Mouse (Mus musculus) limb, embryonic 15.5 days (tissue): ENCODE measurements around the gene Slc35a2. TPM values are rescaled to one million over a fixed set of nuclear protein-coding genes. Genes with fewer than 3 reads are reported as not detected.

ENCODE experiments used
- ATAC-seq: fragments of 200-750 bp; cut with Nextera tagmentation; 2 replicates; pipeline ENCODE4 v1.8.0; 2017; ENCODE audit warnings: low read depth, moderate TSS enrichment; ENCODE audit not compliant: insufficient number of reproducible peaks, low FRiP score, low TSS enrichment
- H3K27ac ChIP-seq: fragments of 300-500 bp; sonication (generic); 2 replicates; pipeline ENCODE4 v1.5.1; 2015; ENCODE audit warnings: moderate library complexity, mild to moderate bottlenecking, inconsistent platforms
- H3K27me3 ChIP-seq: fragments of 300-500 bp; sonication (generic); 2 replicates; pipeline ENCODE4 v1.6.1; 2015; ENCODE audit warnings: inconsistent platforms
- H3K36me3 ChIP-seq: fragments of 300-500 bp; sonication (generic); 2 replicates; pipeline ENCODE4 v1.6.1; 2015; ENCODE audit warnings: inconsistent platforms
- H3K4me1 ChIP-seq: fragments of 300-500 bp; sonication (generic); 2 replicates; pipeline ENCODE4 v1.6.1; 2015; ENCODE audit warnings: inconsistent platforms
- H3K4me2 ChIP-seq: fragments of 300-500 bp; sonication (generic); 2 replicates; pipeline ENCODE4 v1.6.1; 2015; ENCODE audit warnings: mild to moderate bottlenecking, inconsistent platforms
- H3K4me3 ChIP-seq: fragments of 300-500 bp; sonication (generic); 2 replicates; pipeline ENCODE4 v1.5.1; 2015; ENCODE audit warnings: mild to moderate bottlenecking, inconsistent platforms
- H3K9ac ChIP-seq: fragments of 300-500 bp; sonication (generic); 2 replicates; pipeline ENCODE4 v1.6.1; 2015; ENCODE audit warnings: inconsistent platforms
- H3K9me3 ChIP-seq: fragments of 300-500 bp; sonication (generic); 2 replicates; pipeline ENCODE4 v1.6.1; 2016; ENCODE audit warnings: inconsistent platforms
- whole genome bisulfite sequencing: fragments of 180-500 bp; shearing (Covaris S2); methylation state at CpG from one replicate; pipeline ENCODE4 v1.1.7; 2015; 5-methylcytosine and 5-hydroxymethylcytosine counted together
- polyA plus RNA-seq: library from polyadenylated mRNA; unstranded; fragments of >200 nt; fragmentation: Nextera tagmentation; extraction: Ambion mirVana; gene quantifications from 2 replicates; pipeline ENCODE4 v1.2.1, GENCODE M21; 2015

Slc35a2 gene
- 64.5 and 70.0 TPM in 2 replicates for polyA plus RNA-seq

DNA sequence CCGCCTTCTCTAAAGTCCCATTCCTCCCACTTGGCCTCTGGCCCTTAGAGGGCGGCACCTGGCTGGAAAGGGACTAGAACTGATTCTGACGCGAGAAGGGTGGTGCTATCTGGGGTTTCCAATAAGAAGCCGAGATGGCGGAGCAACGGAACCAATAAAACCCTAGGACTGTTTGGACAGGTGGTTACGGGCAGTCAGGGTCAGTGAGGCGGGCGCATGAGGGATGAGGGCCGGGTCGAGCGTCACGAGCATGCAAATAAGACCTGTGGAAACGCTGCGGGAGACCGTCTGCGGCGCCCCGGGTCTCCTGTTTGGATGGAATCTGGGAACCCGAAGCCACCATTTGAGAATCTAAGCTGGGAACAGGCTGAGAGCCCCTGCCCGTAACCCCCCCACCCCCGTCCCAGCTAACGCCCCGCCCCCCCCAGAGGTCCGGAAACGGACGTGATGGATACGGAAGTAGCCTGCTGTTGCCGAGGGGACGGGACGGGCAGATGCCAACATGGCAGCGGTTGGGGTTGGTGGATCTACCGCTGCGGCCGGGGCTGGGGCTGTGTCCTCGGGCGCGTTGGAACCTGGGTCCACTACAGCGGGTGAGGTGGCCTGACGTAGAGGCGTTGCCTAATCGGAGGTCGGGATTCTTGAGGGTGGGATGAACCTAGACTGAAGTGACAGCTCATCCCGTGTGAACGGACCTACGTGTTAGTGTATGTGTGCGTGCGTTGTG lies at the start of gene Slc35a2:
Gene Slc35a2 (plus strand): TSS at position 188 of the 727 bp plus-strand sequence.
- H3K27me3 ChIP-seq, result no peaks in the 10 kb centered on the region
- WGBS, result 19% methylated on average over 49 of the region's 49 CpGs
- H3K4me1 ChIP-seq, result peaks cover 3% of the 10 kb centered on the region; the same call in 1 of the 2 replicates
- H3K4me3 ChIP-seq, result peak within 1 kb of the TSS; percentile 57
- peak within 1 kb of the TSS; percentile 47 for H3K4me2 ChIP-seq
- ATAC-seq, result peak; percentile 90
- H3K27ac ChIP-seq, result peak within 1 kb of the TSS; percentile 89
- H3K9ac ChIP-seq, result 0 out of 2 replicates have a peak within 1 kb of the TSS, but pooled peaks have one; percentile 20
- peaks cover 6% of the 10 kb centered on the region; the same call in 1 of the 2 replicates for H3K36me3 ChIP-seq
- H3K9me3 ChIP-seq, result no peaks in the 10 kb centered on the region

DNA sequence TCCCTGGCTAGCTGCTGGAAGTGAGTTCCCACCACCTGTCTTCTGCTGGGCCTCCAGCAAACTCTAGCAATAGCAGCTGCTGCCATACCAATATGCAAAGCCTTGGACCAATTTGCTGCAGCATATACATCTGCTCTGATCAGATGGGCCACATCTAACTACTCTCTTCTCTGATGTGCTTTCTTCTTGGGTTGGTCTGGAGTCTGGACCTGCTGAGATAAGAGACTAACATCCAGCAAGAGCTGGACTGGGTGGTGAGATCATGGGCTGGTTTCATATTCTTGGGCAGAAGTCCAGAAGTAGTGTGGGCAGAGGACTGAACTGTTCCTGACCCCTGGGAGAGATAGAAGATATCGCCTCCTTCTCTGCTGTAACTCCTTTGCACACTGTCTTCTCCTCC lies 46.7 kb upstream of the Slc35a2 start:
- WGBS, result 87% methylated on average over 1 of the region's 1 CpGs

DNA sequence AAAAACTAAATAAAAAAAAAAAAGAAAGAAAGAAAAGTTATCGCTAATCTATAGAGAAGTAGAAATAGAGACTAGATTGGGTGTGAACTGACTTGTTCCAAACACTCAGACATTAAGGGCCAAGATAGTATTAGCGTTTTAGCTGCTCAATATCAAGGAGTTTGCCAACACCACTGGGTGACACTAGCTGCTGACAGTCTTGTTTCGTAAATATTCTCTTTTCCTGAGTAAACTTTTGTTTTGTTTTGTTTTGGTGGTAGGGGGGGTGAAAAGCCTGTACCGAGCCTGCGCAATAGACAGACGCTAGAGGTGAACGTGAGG lies 43.0 kb upstream of the Slc35a2 start:
- no peaks in the 10 kb centered on the region for H3K4me1 ChIP-seq
- no peak overlapping the region for H3K9ac ChIP-seq
- peak overlapping the region; percentile 68 for H3K4me3 ChIP-seq
- H3K4me2 ChIP-seq, result peak overlapping the region; percentile 42
- no peak for ATAC-seq
- 19% methylated on average over 7 of the region's 7 CpGs for WGBS
- H3K9me3 ChIP-seq, result no peaks in the 10 kb centered on the region
- no peaks in the 10 kb centered on the region for H3K36me3 ChIP-seq
- no peaks in the 10 kb centered on the region for H3K27me3 ChIP-seq
- H3K27ac ChIP-seq, result peak overlapping the region; percentile 63; the same call in 1 of the 2 replicates

More for the DNA sequence above, 46.7 kb upstream of the Slc35a2 start:
- Histone ChIP-seq H3K36me3 (no peaks in the 10 kb centered on the region), H3K9ac (no peak overlapping the region), H3K4me1 (no peaks in the 10 kb centered on the region), H3K9me3 (no peaks in the 10 kb centered on the region), H3K27ac (no peak overlapping the region), H3K4me2 (no peak overlapping the region), H3K4me3 (no peak overlapping the region), H3K27me3 (no peaks in the 10 kb centered on the region)
- ATAC-seq, result no peak

DNA sequence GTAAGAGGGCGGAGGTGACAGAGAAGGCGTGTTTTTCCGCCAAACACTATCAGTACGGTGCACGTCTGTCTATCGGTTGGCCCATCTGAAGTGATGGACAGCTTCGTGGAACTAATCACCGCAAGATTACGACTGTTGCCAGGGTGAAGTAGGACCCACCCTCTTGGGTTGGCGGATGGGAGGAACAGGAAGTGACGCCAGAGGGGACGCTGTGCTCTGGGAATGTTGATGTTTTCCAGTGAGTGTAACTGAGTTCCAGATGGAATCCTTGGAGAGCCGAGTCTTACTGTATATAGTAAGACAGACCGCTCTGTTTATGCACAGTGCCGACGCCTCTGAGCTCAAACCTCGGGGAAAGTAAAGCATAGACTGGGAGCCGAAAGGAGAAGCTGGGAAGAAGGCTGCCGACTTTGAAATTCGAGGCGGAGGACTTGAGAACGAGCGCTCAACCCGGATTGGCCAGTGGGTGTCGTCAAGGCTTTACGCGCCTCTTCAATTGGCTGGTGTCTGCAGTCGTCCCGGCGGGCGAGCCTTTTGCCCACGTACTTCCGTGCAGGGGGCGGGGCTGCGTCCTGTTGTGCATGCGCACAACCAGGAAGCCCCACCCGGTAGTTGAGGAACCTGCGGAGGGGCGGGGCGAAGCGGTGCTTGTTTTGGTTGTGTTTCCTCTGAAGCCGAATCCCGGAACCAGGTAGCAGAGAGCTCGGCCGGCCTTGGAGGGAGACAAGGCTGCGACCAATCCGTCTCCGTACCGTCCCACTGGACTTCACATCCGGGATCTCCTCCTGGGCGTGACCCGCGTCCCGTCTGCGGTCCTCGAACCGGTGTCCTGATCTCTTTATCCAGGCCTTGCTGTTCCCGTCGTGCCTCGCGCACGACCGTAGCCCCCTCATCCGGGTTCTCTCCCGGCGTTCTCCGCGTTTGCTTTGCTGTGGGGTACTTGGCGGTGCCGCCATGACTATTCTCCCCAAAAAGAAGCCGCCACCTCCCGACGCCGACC lies 42.4 kb upstream of the Slc35a2 start, which contains the start of gene Otud5:
Gene Otud5 (plus strand): TSS at position 202 of the 1,000 bp plus-strand sequence.
- H3K4me1 ChIP-seq, result no peaks in the 10 kb centered on the region
- no peaks in the 10 kb centered on the region for H3K9me3 ChIP-seq
- no peaks in the 10 kb centered on the region for H3K27me3 ChIP-seq
- peak within 1 kb of the TSS; percentile 68 for H3K4me3 ChIP-seq
- WGBS, result 19% methylated on average over 74 of the region's 74 CpGs
- peak within 1 kb of the TSS; percentile 56 for H3K4me2 ChIP-seq
- H3K27ac ChIP-seq, result peak within 1 kb of the TSS; percentile 94
- ATAC-seq, result peak; percentile 97
- peak within 1 kb of the TSS; percentile 67 for H3K9ac ChIP-seq
- H3K36me3 ChIP-seq, result no peaks in the 10 kb centered on the region

DNA sequence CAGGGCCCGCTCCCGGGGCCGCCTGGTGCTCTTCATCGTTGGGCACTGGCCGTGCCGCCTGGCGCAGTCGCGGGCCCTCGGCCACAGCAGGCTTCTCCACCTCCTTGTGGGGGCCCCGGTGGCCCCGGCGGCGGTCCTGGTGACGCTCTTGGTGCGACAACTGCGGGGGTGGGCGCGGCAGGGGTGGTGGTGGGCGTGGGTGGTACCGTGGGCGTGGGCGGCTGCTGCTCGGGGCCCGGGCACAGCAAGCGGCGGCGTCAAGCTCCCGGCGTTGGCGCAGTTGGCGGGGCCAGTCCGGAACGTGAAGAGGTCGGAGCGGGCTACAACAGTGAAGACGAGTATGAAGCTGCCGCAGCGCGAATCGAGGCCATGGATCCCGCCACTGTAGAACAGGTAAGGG lies 41.5 kb upstream of the Slc35a2 start:
- Histone ChIP-seq H3K27ac (peak overlapping the region; percentile 91), H3K27me3 (no peaks in the 10 kb centered on the region), H3K4me2 (peak overlapping the region; percentile 56), H3K4me1 (no peaks in the 10 kb centered on the region), H3K36me3 (no peaks in the 10 kb centered on the region), H3K4me3 (peak overlapping the region; percentile 68), H3K9ac (peak overlapping the region; percentile 67), H3K9me3 (no peaks in the 10 kb centered on the region)
- WGBS, result 27% methylated on average over 42 of the region's 42 CpGs
- no peak for ATAC-seq

DNA sequence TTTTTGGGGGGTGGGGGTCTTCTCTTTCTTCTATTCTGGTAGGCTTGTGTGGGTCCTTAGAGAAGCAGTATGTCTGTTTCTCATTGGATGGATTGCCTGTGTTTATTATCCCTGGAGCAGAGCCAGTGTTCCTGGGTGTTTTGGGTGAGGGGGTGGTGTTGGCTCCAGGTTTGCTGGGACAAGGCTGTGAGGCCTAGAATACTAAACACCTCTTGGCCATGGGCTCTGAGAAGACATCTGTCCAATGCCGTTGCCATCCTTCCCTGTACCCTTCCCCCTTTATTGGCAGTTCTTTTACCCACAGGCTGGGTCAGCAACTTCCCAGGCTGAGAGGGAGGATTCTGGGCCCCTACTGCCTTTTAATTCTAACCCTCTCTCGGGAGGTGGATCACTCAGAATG lies 36.0 kb upstream of the Slc35a2 start:
- Histone ChIP-seq H3K4me1 (no peaks in the 10 kb centered on the region), H3K9ac (no peak overlapping the region), H3K4me2 (no peak overlapping the region), H3K27ac (no peak overlapping the region), H3K27me3 (no peaks in the 10 kb centered on the region), H3K9me3 (no peaks in the 10 kb centered on the region), H3K36me3 (0 out of 2 replicates have a peak, but pooled peaks cover 3% of the 10 kb centered on the region), H3K4me3 (no peak overlapping the region)
- no peak for ATAC-seq
- WGBS, result 62% methylated on average over 2 of the region's 2 CpGs

DNA sequence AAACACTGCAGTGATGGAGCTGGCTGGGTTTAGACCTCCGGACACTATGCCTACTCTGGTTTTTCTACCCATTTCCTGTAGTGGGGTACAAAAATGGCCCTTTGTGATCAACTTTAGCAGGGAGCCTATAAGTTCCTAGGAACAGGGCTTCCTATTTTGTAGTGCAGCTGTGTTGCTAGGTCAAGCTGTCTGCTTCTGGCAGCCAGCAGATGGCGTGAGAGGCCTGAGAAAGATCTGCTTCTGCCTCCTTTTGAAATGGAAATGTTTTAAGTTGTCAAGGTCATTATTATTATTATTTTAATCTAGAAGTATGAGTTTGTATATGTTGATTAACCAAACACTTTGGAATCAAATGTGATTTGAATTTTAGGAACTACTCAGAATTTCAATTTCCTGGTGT lies 29.2 kb upstream of the Slc35a2 start:
- no peaks in the 10 kb centered on the region for H3K4me1 ChIP-seq
- no peaks in the 10 kb centered on the region for H3K27me3 ChIP-seq
- no peak for ATAC-seq
- H3K4me2 ChIP-seq, result no peak overlapping the region
- WGBS, result 42% methylated on average over 2 of the region's 2 CpGs
- H3K4me3 ChIP-seq, result no peak overlapping the region
- no peak overlapping the region for H3K9ac ChIP-seq
- no peak overlapping the region for H3K27ac ChIP-seq
- no peaks in the 10 kb centered on the region for H3K9me3 ChIP-seq
- 0 out of 2 replicates have a peak, but pooled peaks cover 3% of the 10 kb centered on the region for H3K36me3 ChIP-seq

DNA sequence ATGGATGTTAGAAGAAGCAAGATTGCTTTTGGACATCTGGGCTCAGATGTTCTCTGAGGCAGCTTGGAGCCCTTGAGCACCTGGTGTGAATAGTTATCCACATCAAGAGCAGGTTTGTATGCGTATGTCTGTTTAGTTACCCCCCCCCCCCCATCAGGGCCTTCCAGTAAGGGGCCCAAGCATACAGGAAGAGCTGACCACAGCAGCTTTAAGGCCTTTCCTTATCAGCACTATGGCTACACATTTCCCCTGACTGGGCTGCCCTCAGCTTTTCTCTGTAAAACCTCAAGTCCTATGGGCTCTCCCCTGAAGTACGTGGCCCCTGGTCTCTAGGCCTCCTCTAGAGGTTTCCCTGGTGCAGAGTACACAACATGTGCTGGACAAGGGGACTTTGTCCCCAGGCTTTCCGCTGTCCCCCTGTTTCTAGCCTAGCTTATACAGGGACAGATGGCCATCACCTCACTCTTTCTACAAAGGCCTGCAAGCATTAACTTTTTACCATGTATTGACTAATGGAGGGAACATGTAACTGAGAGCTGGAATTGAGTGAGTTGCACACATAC lies 24.6 kb upstream of the Slc35a2 start:
- Histone ChIP-seq H3K27ac (no peak overlapping the region), H3K9me3 (no peaks in the 10 kb centered on the region), H3K4me3 (no peak overlapping the region), H3K4me2 (no peak overlapping the region), H3K27me3 (no peaks in the 10 kb centered on the region), H3K36me3 (0 out of 2 replicates have a peak, but pooled peaks cover 4% of the 10 kb centered on the region), H3K9ac (no peak overlapping the region), H3K4me1 (no peaks in the 10 kb centered on the region)
- ATAC-seq, result no peak
- WGBS, result 75% methylated on average over 3 of the region's 3 CpGs

DNA sequence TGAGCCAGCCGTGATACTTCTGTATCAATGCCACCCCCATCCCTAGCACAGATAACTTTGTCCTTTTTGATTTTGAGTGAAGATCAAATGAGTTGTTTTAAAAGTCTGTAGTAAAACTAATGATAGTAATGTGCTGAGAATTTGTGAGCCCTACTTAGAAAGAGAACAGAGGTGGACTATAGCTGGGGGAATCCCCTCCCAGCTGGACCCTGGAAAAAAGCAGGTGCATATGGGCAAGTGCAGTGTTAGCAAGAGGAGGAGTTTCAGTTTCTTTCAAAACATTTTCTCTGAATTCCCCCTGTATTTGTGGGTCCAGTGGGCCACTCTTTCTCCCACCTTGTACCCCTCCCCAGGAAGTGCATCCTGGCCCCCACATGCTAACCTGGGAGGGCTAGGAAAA lies 20.6 kb upstream of the Slc35a2 start:
- Histone ChIP-seq H3K4me2 (no peak overlapping the region), H3K9me3 (no peaks in the 10 kb centered on the region), H3K4me1 (no peaks in the 10 kb centered on the region), H3K9ac (no peak overlapping the region), H3K27ac (no peak overlapping the region), H3K36me3 (peaks cover 11% of the 10 kb centered on the region; the same call in 1 of the 2 replicates), H3K4me3 (no peak overlapping the region), H3K27me3 (no peaks in the 10 kb centered on the region)
- 88% methylated on average over 1 of the region's 1 CpGs for WGBS
- ATAC-seq, result no peak

DNA sequence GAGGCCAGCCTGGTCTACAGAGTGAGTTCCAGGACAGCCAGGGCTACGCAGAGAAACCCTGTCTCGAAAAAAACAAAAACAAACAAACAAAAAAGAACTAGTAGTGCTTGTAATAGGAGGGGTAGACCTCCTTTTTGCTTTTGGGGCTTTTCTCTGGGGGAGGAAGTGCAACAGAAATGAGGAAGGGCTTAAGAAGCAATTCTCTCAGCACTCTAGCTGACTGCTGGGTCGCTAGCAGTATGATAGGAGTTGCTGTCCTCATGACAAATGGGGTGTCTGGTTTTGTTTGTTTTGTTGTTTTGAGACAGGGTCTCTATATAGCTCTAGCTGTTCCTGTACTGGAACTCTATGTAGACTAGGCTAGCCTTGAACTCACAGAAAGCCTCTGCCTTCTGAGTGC lies 19.3 kb upstream of the Slc35a2 start:
- no peaks in the 10 kb centered on the region for H3K4me1 ChIP-seq
- no peak overlapping the region for H3K4me2 ChIP-seq
- H3K27me3 ChIP-seq, result no peaks in the 10 kb centered on the region
- H3K9ac ChIP-seq, result no peak overlapping the region
- 66% methylated on average over 3 of the region's 3 CpGs for WGBS
- H3K4me3 ChIP-seq, result no peak overlapping the region
- H3K9me3 ChIP-seq, result no peaks in the 10 kb centered on the region
- ATAC-seq, result no peak
- no peak overlapping the region for H3K27ac ChIP-seq
- H3K36me3 ChIP-seq, result peaks cover 11% of the 10 kb centered on the region; the same call in 1 of the 2 replicates

DNA sequence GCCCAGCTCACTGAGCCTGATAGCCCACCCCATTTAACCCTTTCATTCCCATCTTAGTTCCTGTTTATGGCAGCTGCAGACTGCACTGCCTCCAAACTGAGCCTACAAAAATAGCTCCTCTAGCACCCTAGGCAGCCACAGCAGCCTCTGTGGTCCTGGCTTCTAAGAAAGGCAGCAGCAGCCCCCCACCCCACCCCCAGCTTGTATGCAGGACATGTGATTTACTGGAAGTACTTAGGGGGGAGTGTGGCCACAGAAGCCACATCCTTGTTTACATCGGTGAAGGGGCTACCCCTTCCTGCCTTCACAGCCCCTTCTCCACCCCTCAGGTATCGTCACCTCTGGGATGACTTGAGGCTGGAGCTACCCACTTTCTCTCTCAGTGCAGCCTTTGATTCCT lies 18.5 kb upstream of the Slc35a2 start:
- Histone ChIP-seq H3K27ac (no peak overlapping the region), H3K9me3 (no peaks in the 10 kb centered on the region), H3K27me3 (no peaks in the 10 kb centered on the region), H3K9ac (no peak overlapping the region), H3K4me3 (no peak overlapping the region), H3K4me2 (no peak overlapping the region), H3K4me1 (no peaks in the 10 kb centered on the region), H3K36me3 (peaks cover 11% of the 10 kb centered on the region; the same call in 1 of the 2 replicates)
- no peak for ATAC-seq
- WGBS, result 68% methylated on average over 2 of the region's 2 CpGs
